Mouse (Mus musculus): ENCODE measurements around the gene Tmprss9. TPM values are rescaled to one million over a fixed set of nuclear protein-coding genes. Genes with fewer than 3 reads are reported as not detected.

Tmprss9 gene
- total and polyA plus RNA-seq, 3 experiments, result 0.15 to 0.25 TPM; not detected in 1

DNA sequence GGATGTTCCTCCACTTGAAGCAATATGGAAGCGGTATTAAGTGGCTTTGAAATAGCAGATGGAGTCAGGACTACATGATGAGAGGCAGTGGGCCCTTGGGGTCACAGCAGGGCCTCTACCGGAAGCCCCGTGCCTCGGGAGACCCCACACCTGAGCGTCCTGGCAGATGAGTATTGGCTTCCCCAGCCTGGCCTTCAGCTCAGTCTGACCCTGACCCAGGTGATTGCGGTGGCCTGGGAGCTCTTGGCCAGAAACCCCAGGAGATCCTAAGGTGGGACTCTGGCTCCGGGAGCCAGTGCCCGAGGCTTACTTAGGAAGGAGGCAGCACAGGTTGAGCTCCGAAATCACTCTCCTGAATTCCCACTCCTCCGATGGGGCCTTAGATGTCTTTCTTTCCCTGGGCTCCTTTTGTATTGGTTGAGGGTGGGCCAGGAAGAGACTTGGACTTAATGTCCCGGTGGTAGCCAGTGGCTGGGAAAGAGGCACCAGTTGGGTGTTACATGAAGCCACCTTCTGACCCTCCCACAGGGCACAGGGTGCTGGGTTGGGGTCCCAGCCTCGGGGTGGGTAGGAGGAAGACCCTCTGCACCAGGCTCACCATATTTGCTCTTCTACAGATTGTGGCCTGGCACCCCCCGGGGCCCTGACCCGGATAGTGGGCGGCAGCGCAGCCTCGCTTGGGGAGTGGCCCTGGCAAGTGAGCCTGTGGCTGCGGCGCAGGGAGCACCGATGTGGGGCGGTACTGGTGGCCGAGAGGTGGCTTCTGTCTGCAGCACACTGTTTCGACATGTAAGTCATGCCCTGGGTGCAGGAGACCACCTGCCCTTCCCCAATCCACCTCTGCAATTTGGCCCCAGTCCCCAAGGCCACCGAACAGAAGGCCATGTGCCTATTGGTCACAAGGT lies 25.2 kb downstream of the Tmprss9 start:
- peaks cover 0 to 8% of the 10 kb centered on the region in 2 experiments; a peak in 2 of 4 replicates for H3K4me1 ChIP-seq (ENCODE audit: control insufficient read depth in 1 of 2, insufficient read depth in 2 of 2, low read length in 2 of 2)
- peaks cover 17% of the 10 kb centered on the region for H3K79me2 ChIP-seq (ENCODE audit: control insufficient read depth, insufficient read depth, low read length, poor library complexity)
- no peaks in the 10 kb centered on the region for H3K9me3 ChIP-seq (replicated peaks; ENCODE audit: insufficient read depth, low read length)
- H3K36me3 ChIP-seq (ENCODE audit: control insufficient read depth in 1 of 2, insufficient read depth in 2 of 2, low read length in 2 of 2), result peaks cover 0 to 5% of the 10 kb centered on the region in 2 experiments; a peak in 2 of 4 replicates
- H3K27me3 ChIP-seq (ENCODE audit: control insufficient read depth in 1 of 2, insufficient read depth in 2 of 2, low read length in 2 of 2), result no peaks in the 10 kb centered on the region
- no peak overlapping the region for H3K9ac ChIP-seq (ENCODE audit: control insufficient read depth, low read depth, low read length, poor library complexity, severe bottlenecking)
- no peak for DNase-seq (ENCODE audit: low read depth, low spot score)
- TF ChIP-seq KAT2A (conservative IDR thresholded peaks at IDR 0.05; ENCODE audit: low read depth, low read length) (no peak), NELFE (IDR thresholded peaks at IDR 0.05; ENCODE audit: low read depth, low read length) (no peak), ETS1 (IDR thresholded peaks at IDR 0.05; ENCODE audit: low read depth, low read length) (no peak), MEF2A (IDR thresholded peaks at IDR 0.05; ENCODE audit: extremely low read depth, insufficient replicate concordance, low read depth, low read length, poor library complexity, severe bottlenecking) (no peak), E2F4 (IDR thresholded peaks at IDR 0.05; ENCODE audit: borderline replicate concordance, low read depth, low read length) (no peak), ZMIZ1 (IDR thresholded peaks at IDR 0.05; ENCODE audit: low read depth, low read length) (no peak), EP300 (IDR thresholded peaks at IDR 0.05; ENCODE audit: low read depth in 1 of 2, low read length in 2 of 2) (no peak), MYB (IDR thresholded peaks at IDR 0.05; ENCODE audit: low read depth, low read length) (no peak), BHLHE40 (IDR thresholded peaks at IDR 0.05; ENCODE audit: borderline replicate concordance, low read depth, low read length) (no peak), JUND (IDR thresholded peaks at IDR 0.05; ENCODE audit: low read depth, low read length) (no peak), NRF1 (IDR thresholded peaks at IDR 0.05; ENCODE audit: insufficient read depth, low read depth, low read length, poor library complexity, severe bottlenecking) (no peak), POLR2AphosphoS2 (IDR thresholded peaks at IDR 0.05; ENCODE audit: low read length) (peak; percentile 15; the same call in 1 of the 2 replicates), UBTF (IDR thresholded peaks at IDR 0.05; ENCODE audit: borderline replicate concordance, insufficient read depth, low read depth, low read length) (no peak), GATA1 (IDR thresholded peaks at IDR 0.05; ENCODE audit: low read depth, low read length) (no peak), ZNF384 (IDR thresholded peaks at IDR 0.05; ENCODE audit: low read depth, low read length) (no peak), POLR2A (IDR thresholded peaks at IDR 0.05; ENCODE audit: control insufficient read depth in 1 of 2, insufficient read depth in 1 of 2, low read depth in 1 of 2, low read length in 2 of 2, poor library complexity in 1 of 2) (0 out of 4 replicates have a peak, but pooled peaks of 1 of the 2 experiments have one; percentile 4), POLR2AphosphoS5 (IDR thresholded peaks at IDR 0.05; ENCODE audit: borderline replicate concordance, low read depth, low read length) (no peak), RAD21 (IDR thresholded peaks at IDR 0.05; ENCODE audit: low read depth, low read length) (no peak)
- H3K4me3 ChIP-seq (ENCODE audit: control insufficient read depth in 1 of 2, insufficient read depth in 1 of 2, low read depth in 2 of 2, low read length in 2 of 2), result no peak overlapping the region
- H3K27ac ChIP-seq (ENCODE audit: control insufficient read depth, low read depth, low read length), result no peak overlapping the region
